In the genomic region with DNA sequence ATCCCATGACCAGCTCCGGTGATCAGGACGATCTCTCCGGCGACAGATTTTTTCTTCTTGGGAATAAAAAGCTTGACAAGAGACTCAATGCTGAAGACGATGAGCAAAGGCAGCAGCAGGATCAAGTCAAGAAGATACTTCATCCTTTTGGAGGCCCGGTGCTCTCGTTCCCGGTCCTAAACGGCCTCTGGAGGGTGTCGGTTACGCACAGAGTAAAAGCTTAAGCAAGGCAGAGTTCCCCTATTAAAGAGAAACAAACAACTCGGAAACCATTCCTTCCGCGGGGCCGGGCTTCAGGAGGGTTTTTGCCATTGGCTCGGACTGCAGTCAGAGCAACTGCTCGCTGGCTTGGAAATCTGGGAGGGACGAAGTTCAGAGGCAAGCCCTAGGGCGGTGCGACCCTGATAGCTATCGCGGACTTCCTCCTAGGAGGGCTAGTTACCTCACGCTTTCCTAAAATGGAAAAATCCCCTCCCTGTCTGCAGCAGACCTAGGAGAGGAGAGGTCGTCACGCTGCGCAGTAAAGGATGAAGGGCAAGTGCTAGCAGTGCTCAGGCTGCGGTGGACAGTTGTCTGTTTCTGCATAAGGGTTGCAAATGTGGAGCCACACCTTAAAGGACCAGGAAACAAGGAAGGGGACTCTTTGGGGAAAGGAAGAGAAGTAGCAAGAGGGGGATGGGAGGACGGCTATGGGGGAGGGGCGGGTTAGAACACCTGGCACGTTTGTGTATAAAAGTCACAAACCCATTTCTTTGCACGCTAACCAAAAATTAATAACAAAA, we compare ENCODE assay signal across 8 mouse cellular contexts. TPM values are rescaled to one million over a fixed set of nuclear protein-coding genes. Genes with fewer than 3 reads are reported as not detected.
DNase-seq lines count a peak whose midpoint lies in the region; ATAC-seq lines count a peak whose summit lies in the region.

A gene (minus strand): TSS at position 323 of the 782 bp plus-strand sequence.

- peak; percentile 91 for DNase-seq in embryo, embryonic 10 days (ENCODE audit: low spot score)
- peak; percentile 74 for DNase-seq in gastrocnemius, postnatal 10 days
- peak; percentile 63 for DNase-seq in induced T-regulatory cell, adult 2 months (ENCODE audit: low read depth)
- peak; percentile 59 to 62 for DNase-seq in left cerebral cortex, adult 8-10 months (ENCODE audit: low spot score in 2 of 2)
- DNase-seq in right cerebral cortex, postnatal 10 days (ENCODE audit: low spot score in 2 of 2): peak; percentile 82 to 83
- peak; percentile 93 for DNase-seq in urinary bladder, postnatal 14 days (ENCODE audit: low spot score)

- ATAC-seq in activated CD4-positive, CD25-positive, alpha-beta regulatory T cell, adult 4 months: peak; percentile 77
- peak; percentile 74 for ATAC-seq in megakaryocyte, adult 5-6 weeks (ENCODE audit: poor library complexity, severe bottlenecking)

RNA-seq across cellular contexts. Expression of the gene that starts here (rescaled TPM):
- 1 to 10 TPM; 2.9 to 3.9 TPM for polyA plus RNA-seq in activated CD4-positive, CD25-positive, alpha-beta regulatory T cell, adult 4 months (2017; shearing (Covaris generic))
- 10 to 100 TPM; 15.4 to 17.7 TPM for total RNA-seq in gastrocnemius, postnatal 10 days (2021)
- total RNA-seq in left cerebral cortex, adult 8-10 months (2022): 10 to 100 TPM; 52.4 to 53.9 (median 52.8) TPM
- total RNA-seq in megakaryocyte, adult 5-6 weeks (2015): 81.4 and 90.7 TPM in 2 replicates
- 97.2 and 115 TPM in 2 replicates for total RNA-seq in megakaryocyte, adult 5-6 weeks (2017)

Comparison
In these comparisons a context has a peak if more than half of its experiments do, and no peak if none do; other contexts are left out.
1. Peak in every context shown above with its lines: DNase-seq and ATAC-seq.